Mouse (Mus musculus) limb, embryonic 15.5 days (tissue): ENCODE measurements around the gene Casp4. TPM values are rescaled to one million over a fixed set of nuclear protein-coding genes. Genes with fewer than 3 reads are reported as not detected.

Experiments used
- ATAC-seq: fragments of 200-750 bp; cut with Nextera tagmentation; 2 replicates; pipeline ENCODE4 v1.8.0; 2017; ENCODE audit warnings: low read depth, moderate TSS enrichment; ENCODE audit not compliant: insufficient number of reproducible peaks, low FRiP score, low TSS enrichment
- H3K27ac ChIP-seq: fragments of 300-500 bp; sonication (generic); 2 replicates; pipeline ENCODE4 v1.5.1; 2015; ENCODE audit warnings: moderate library complexity, mild to moderate bottlenecking, inconsistent platforms
- H3K27me3 ChIP-seq: fragments of 300-500 bp; sonication (generic); 2 replicates; pipeline ENCODE4 v1.6.1; 2015; ENCODE audit warnings: inconsistent platforms
- H3K36me3 ChIP-seq: fragments of 300-500 bp; sonication (generic); 2 replicates; pipeline ENCODE4 v1.6.1; 2015; ENCODE audit warnings: inconsistent platforms
- H3K4me1 ChIP-seq: fragments of 300-500 bp; sonication (generic); 2 replicates; pipeline ENCODE4 v1.6.1; 2015; ENCODE audit warnings: inconsistent platforms
- H3K4me2 ChIP-seq: fragments of 300-500 bp; sonication (generic); 2 replicates; pipeline ENCODE4 v1.6.1; 2015; ENCODE audit warnings: mild to moderate bottlenecking, inconsistent platforms
- H3K4me3 ChIP-seq: fragments of 300-500 bp; sonication (generic); 2 replicates; pipeline ENCODE4 v1.5.1; 2015; ENCODE audit warnings: mild to moderate bottlenecking, inconsistent platforms
- H3K9ac ChIP-seq: fragments of 300-500 bp; sonication (generic); 2 replicates; pipeline ENCODE4 v1.6.1; 2015; ENCODE audit warnings: inconsistent platforms
- H3K9me3 ChIP-seq: fragments of 300-500 bp; sonication (generic); 2 replicates; pipeline ENCODE4 v1.6.1; 2016; ENCODE audit warnings: inconsistent platforms
- WGBS: fragments of 180-500 bp; shearing (Covaris S2); methylation state at CpG from one replicate; pipeline ENCODE4 v1.1.7; 2015; 5-methylcytosine and 5-hydroxymethylcytosine counted together
- polyA plus RNA-seq: library from polyadenylated mRNA; unstranded; fragments of >200 nt; fragmentation: Nextera tagmentation; extraction: Ambion mirVana; gene quantifications from 2 replicates; pipeline ENCODE4 v1.2.1, GENCODE M21; 2015

Casp4 gene
- polyA plus RNA-seq, 1 experiment from 2014 or later: 1.3 TPM

- no peak overlapping the region for H3K4me3 ChIP-seq
- WGBS: 68% methylated on average over 3 of the region's 3 CpGs
- no peak for ATAC-seq
Measured at GRCm38 (mm10) chr9:5328204-5328603, 19.6 kb downstream of the Casp4 start.

GRCm38 (mm10) chr9:5332441-5332840 is 23.8 kb downstream of the Casp4 start:
- Histone ChIP-seq H3K27me3 (no peaks in the 10 kb centered on the region), H3K4me2 (no peak overlapping the region), H3K27ac (no peak overlapping the region), H3K9ac (no peak overlapping the region), H3K36me3 (no peaks in the 10 kb centered on the region), H3K9me3 (no peaks in the 10 kb centered on the region), H3K4me1 (no peaks in the 10 kb centered on the region), H3K4me3 (no peak overlapping the region)
- ATAC-seq: no peak

More at GRCm38 (mm10) chr9:5328204-5328603, 19.6 kb downstream of the Casp4 start:
- Histone ChIP-seq H3K36me3 (no peaks in the 10 kb centered on the region), H3K9me3 (no peaks in the 10 kb centered on the region), H3K4me2 (no peak overlapping the region), H3K4me1 (no peaks in the 10 kb centered on the region), H3K27ac (no peak overlapping the region), H3K9ac (no peak overlapping the region), H3K27me3 (no peaks in the 10 kb centered on the region)

GRCm38 (mm10) chr9:5333422-5333821 is 24.8 kb downstream of the Casp4 start:
- no peaks in the 10 kb centered on the region for H3K27me3 ChIP-seq
- no peak overlapping the region for H3K27ac ChIP-seq
- H3K9me3 ChIP-seq: no peaks in the 10 kb centered on the region
- 89% methylated on average over 1 of the region's 1 CpGs for WGBS
- H3K9ac ChIP-seq: no peak overlapping the region
- no peak for ATAC-seq
- H3K4me3 ChIP-seq: no peak overlapping the region
- H3K4me1 ChIP-seq: no peaks in the 10 kb centered on the region
- no peak overlapping the region for H3K4me2 ChIP-seq
- no peaks in the 10 kb centered on the region for H3K36me3 ChIP-seq

- no peak for ATAC-seq
- Histone ChIP-seq H3K36me3 (no peaks in the 10 kb centered on the region), H3K4me3 (no peak overlapping the region), H3K4me2 (no peak overlapping the region), H3K27me3 (no peaks in the 10 kb centered on the region), H3K9ac (no peak overlapping the region), H3K4me1 (no peaks in the 10 kb centered on the region), H3K27ac (no peak overlapping the region), H3K9me3 (no peaks in the 10 kb centered on the region)
- WGBS: 62% methylated on average over 1 of the region's 1 CpGs
Measured at GRCm38 (mm10) chr9:5343092-5343491, 34.5 kb downstream of the Casp4 start.

GRCm38 (mm10) chr9:5344090-5344489 is 35.5 kb downstream of the Casp4 start:
- H3K4me3 ChIP-seq: no peak overlapping the region
- no peaks in the 10 kb centered on the region for H3K4me1 ChIP-seq
- no peak overlapping the region for H3K9ac ChIP-seq
- H3K4me2 ChIP-seq: no peak overlapping the region
- H3K27me3 ChIP-seq: no peaks in the 10 kb centered on the region
- no peaks in the 10 kb centered on the region for H3K9me3 ChIP-seq
- no peak for ATAC-seq
- H3K36me3 ChIP-seq: no peaks in the 10 kb centered on the region
- no peak overlapping the region for H3K27ac ChIP-seq
- 87% methylated on average over 4 of the region's 4 CpGs for WGBS

GRCm38 (mm10) chr9:5345291-5345898 is 36.8 kb downstream of the Casp4 start, which contains the start of gene Casp12:
Gene Casp12, plus strand, starts transcription at chr9:5345430.
- Histone ChIP-seq H3K4me2 (peak within 1 kb of the TSS; percentile 4; the same call in 1 of the 2 replicates), H3K9ac (no peak within 1 kb of the TSS), H3K27me3 (no peaks in the 10 kb centered on the region), H3K9me3 (no peaks in the 10 kb centered on the region), H3K27ac (peak within 1 kb of the TSS; percentile 67), H3K4me1 (no peaks in the 10 kb centered on the region), H3K4me3 (peak within 1 kb of the TSS; percentile 15; the same call in 1 of the 2 replicates), H3K36me3 (no peaks in the 10 kb centered on the region)
- WGBS: 52% methylated on average over 4 of the region's 4 CpGs
- ATAC-seq: no peak

- Histone ChIP-seq H3K9ac (no peak overlapping the region), H3K4me3 (no peak overlapping the region), H3K4me1 (no peaks in the 10 kb centered on the region), H3K9me3 (no peaks in the 10 kb centered on the region), H3K4me2 (no peak overlapping the region), H3K36me3 (no peaks in the 10 kb centered on the region), H3K27ac (no peak overlapping the region), H3K27me3 (no peaks in the 10 kb centered on the region)
- no peak for ATAC-seq
- 85% methylated on average over 4 of the region's 4 CpGs for WGBS
Measured at GRCm38 (mm10) chr9:5347381-5347780, 38.8 kb downstream of the Casp4 start.

- no peak overlapping the region for H3K27ac ChIP-seq
- WGBS: 75% methylated on average over 2 of the region's 2 CpGs
Measured at GRCm38 (mm10) chr9:5353673-5354072, 45.0 kb downstream of the Casp4 start.

GRCm38 (mm10) chr9:5356801-5357200 is 48.2 kb downstream of the Casp4 start:
- ATAC-seq: no peak
- H3K4me3 ChIP-seq: no peak overlapping the region
- H3K9ac ChIP-seq: no peak overlapping the region
- H3K36me3 ChIP-seq: no peaks in the 10 kb centered on the region
- H3K4me1 ChIP-seq: no peaks in the 10 kb centered on the region
- H3K27ac ChIP-seq: no peak overlapping the region
- no peaks in the 10 kb centered on the region for H3K9me3 ChIP-seq
- H3K4me2 ChIP-seq: no peak overlapping the region
- no peaks in the 10 kb centered on the region for H3K27me3 ChIP-seq

More at GRCm38 (mm10) chr9:5353673-5354072, 45.0 kb downstream of the Casp4 start:
- H3K36me3 ChIP-seq: no peaks in the 10 kb centered on the region
- ATAC-seq: no peak
- no peak overlapping the region for H3K9ac ChIP-seq
- no peaks in the 10 kb centered on the region for H3K9me3 ChIP-seq
- H3K4me1 ChIP-seq: no peaks in the 10 kb centered on the region
- no peaks in the 10 kb centered on the region for H3K27me3 ChIP-seq
- H3K4me3 ChIP-seq: no peak overlapping the region
- H3K4me2 ChIP-seq: no peak overlapping the region

Other genes with a start within 250 kb of the Casp4 start
- gene Casp1, start 10.3 kb upstream of the Casp4 start, polyA plus RNA-seq: 5.1 and 5.9 TPM in 2 replicates
- 6.0 and 7.5 TPM in 2 replicates for gene Casp12, start 36.6 kb downstream of the Casp4 start, polyA plus RNA-seq